Mouse (Mus musculus) adrenal gland, postnatal 10 days (tissue): ENCODE results near the gene Birc6. TPM values are rescaled to one million over a fixed set of nuclear protein-coding genes. Genes with fewer than 3 reads are reported as not detected.

ENCODE experiments used
- DNase-seq: peaks from one replicate; pipeline ENCODE4 v3.0.0; 2021; ENCODE audit warnings: mixed read lengths
- total RNA-seq, 2 experiments: library from RNA; stranded (reverse); gene quantifications; 2 replicates each; pipeline ENCODE4 v1.2.3; 2021

Birc6 gene
- total RNA-seq, 2 experiments from 2014 or later: 92.1 to 136 TPM

- no peak for DNase-seq
Observed at GRCm38 (mm10) chr17:74707637-74708152, 179.6 kb downstream of the Birc6 start.

- no peak for DNase-seq
Observed at GRCm38 (mm10) chr17:74710731-74711130, 182.6 kb downstream of the Birc6 start.

- no peak for DNase-seq
Observed at GRCm38 (mm10) chr17:74711627-74712026, 183.5 kb downstream of the Birc6 start.

GRCm38 (mm10) chr17:74715128-74715527 is 187.0 kb downstream of the Birc6 start:
- DNase-seq: no peak

- no peak for DNase-seq
Observed at GRCm38 (mm10) chr17:74715724-74716123, 187.6 kb downstream of the Birc6 start.

GRCm38 (mm10) chr17:74716643-74717042 is 188.5 kb downstream of the Birc6 start:
- no peak for DNase-seq

- DNase-seq: no peak
Observed at GRCm38 (mm10) chr17:74717091-74717617, 189.1 kb downstream of the Birc6 start.

GRCm38 (mm10) chr17:74717618-74718151 is 189.6 kb downstream of the Birc6 start, which contains the start of gene Ttc27:
Gene Ttc27 (plus strand): TSS chr17:74717732.
- peak; percentile 96 for DNase-seq

GRCm38 (mm10) chr17:74732872-74733271 is 204.8 kb downstream of the Birc6 start:
- DNase-seq: no peak

- no peak for DNase-seq
Observed at GRCm38 (mm10) chr17:74735392-74735791, 207.3 kb downstream of the Birc6 start.

- DNase-seq: no peak
Observed at GRCm38 (mm10) chr17:74749659-74750058, 221.6 kb downstream of the Birc6 start.

GRCm38 (mm10) chr17:74751026-74751425 is 222.9 kb downstream of the Birc6 start:
- no peak for DNase-seq

Other genes with a start within 250 kb of the Birc6 start
- 10 to 100 TPM; 83.9 to 84.3 TPM for gene Memo1, start 232.8 kb upstream of the Birc6 start, total RNA-seq
- gene Dpy30, start 204.4 kb upstream of the Birc6 start, total RNA-seq: 100 to 1,000 TPM in 1 of 2 experiments, 10 to 100 TPM in 1; 88.2 to 100 TPM
- gene Spast, start 189.3 kb upstream of the Birc6 start, total RNA-seq: 10 to 100 TPM; 34.1 to 36.6 TPM
- gene Slc30a6, start 132.7 kb upstream of the Birc6 start, total RNA-seq: 10 to 100 TPM; 19.5 TPM
- gene Nlrc4, start 69.2 kb upstream of the Birc6 start, total RNA-seq: under 1 TPM; 0.39 to 0.42 TPM
- gene Yipf4, start 38.8 kb upstream of the Birc6 start, total RNA-seq: 100 to 1,000 TPM in 1 of 2 experiments, 10 to 100 TPM in 1; 95.8 to 108 TPM
- 10 to 100 TPM; 21.6 to 26.2 TPM for gene Ttc27, start 189.4 kb downstream of the Birc6 start, total RNA-seq